Mouse (Mus musculus) kidney, postnatal 0 days (tissue): ENCODE measurements around the gene 1810024B03Rik. TPM values are rescaled to one million over a fixed set of nuclear protein-coding genes. Genes with fewer than 3 reads are reported as not detected.

Experiments used
- ATAC-seq: fragments of 200-750 bp; cut with Nextera tagmentation; replicated peaks from 2 replicates; pipeline ENCODE4 v1.8.0; 2017; ENCODE audit warnings: low read depth, moderate number of reproducible peaks, moderate TSS enrichment, moderate library complexity; ENCODE audit not compliant: low FRiP score
- DNase-seq: peaks from one replicate; pipeline ENCODE4 v3.0.0-alpha.2; 2016; ENCODE audit warnings: low spot score
- H3K27ac ChIP-seq: fragments of 300-500 bp; sonication (generic); 2 replicates; pipeline ENCODE4 v1.5.1; 2014; ENCODE audit warnings: mild to moderate bottlenecking
- H3K27me3 ChIP-seq: fragments of 300-500 bp; sonication (generic); 2 replicates; pipeline ENCODE4 v1.6.1; 2014; ENCODE audit warnings: low read length, mixed read lengths; ENCODE audit not compliant: insufficient read depth
- H3K36me3 ChIP-seq: fragments of 300-500 bp; sonication (generic); 2 replicates; pipeline ENCODE4 v1.6.1; 2014; ENCODE audit warnings: low read length, mixed read lengths; ENCODE audit not compliant: insufficient read depth
- H3K4me1 ChIP-seq: fragments of 300-500 bp; sonication (generic); replicated peaks from 2 replicates; pipeline ENCODE4 v1.6.1; 2014; ENCODE audit warnings: antibody characterized with exemption, low read length, mixed read lengths; ENCODE audit not compliant: insufficient read depth
- H3K4me2 ChIP-seq: fragments of 300-500 bp; sonication (generic); 2 replicates; pipeline ENCODE4 v1.6.1; 2014; ENCODE audit warnings: mild to moderate bottlenecking, low read length, moderate library complexity, mixed read lengths
- H3K4me3 ChIP-seq: fragments of 300-500 bp; sonication (generic); replicated peaks from 2 replicates; pipeline ENCODE4 v1.5.1; 2014; ENCODE audit warnings: low read depth, low read length
- H3K9ac ChIP-seq: fragments of 300-500 bp; sonication (generic); 2 replicates; pipeline ENCODE4 v1.6.1; 2014; ENCODE audit warnings: low read depth, low read length
- H3K9me3 ChIP-seq: fragments of 300-500 bp; sonication (generic); replicated peaks from 2 replicates; pipeline ENCODE4 v1.6.1; 2016; ENCODE audit warnings: low read length, inconsistent platforms, mixed read lengths
- CTCF ChIP-seq: IDR thresholded peaks from 2 replicates; pipeline ENCODE4 v1.5.1; 2016; ENCODE audit warnings: antibody characterized with exemption, low read depth, mild to moderate bottlenecking, moderate library complexity
- WGBS: fragments of 180-500 bp; shearing (Covaris S2); extraction: QIAGEN DNeasy Blood & Tissue Kit; methylation state at CpG from one replicate; pipeline ENCODE4 v1.1.7; 2014; 5-methylcytosine and 5-hydroxymethylcytosine counted together
- polyA plus RNA-seq: library from polyadenylated mRNA; unstranded; fragments of >200 nt; fragmentation: Nextera tagmentation; extraction: Ambion mirVana; gene quantifications from 2 replicates; pipeline ENCODE4 v1.2.1, GENCODE M21; 2015

The 1810024B03Rik gene
- polyA plus RNA-seq, 1 experiment from 2014 or later, result 3.6 TPM

- DNase-seq, result no peak
- Histone ChIP-seq H3K36me3 (0 out of 2 replicates have a peak, but pooled peaks cover 5% of the 10 kb centered on the region), H3K4me2 (no peak overlapping the region), H3K4me3 (no peak overlapping the region), H3K4me1 (peaks cover 9% of the 10 kb centered on the region; the same call in 1 of the 2 replicates), H3K27me3 (no peaks in the 10 kb centered on the region), H3K9me3 (no peaks in the 10 kb centered on the region), H3K27ac (no peak overlapping the region), H3K9ac (no peak overlapping the region)
- TF ChIP-seq CTCF, result no peak
- WGBS, result 84% methylated on average over 10 of the region's 10 CpGs
- ATAC-seq, result no peak
Observed at GRCm38 (mm10) chr2:127137838-127138420, 70.2 kb downstream of the 1810024B03Rik start.

- no peak overlapping the region for H3K9ac ChIP-seq
- no peaks in the 10 kb centered on the region for H3K9me3 ChIP-seq
- no peak overlapping the region for H3K4me3 ChIP-seq
- peaks cover 7% of the 10 kb centered on the region; the same call in 1 of the 2 replicates for H3K4me1 ChIP-seq
- WGBS, result 9% methylated on average over 5 of the region's 5 CpGs
- 0 out of 2 replicates have a peak, but pooled peaks cover 5% of the 10 kb centered on the region for H3K36me3 ChIP-seq
- H3K27ac ChIP-seq, result peak overlapping the region; percentile 58; the same call in 1 of the 2 replicates
- H3K4me2 ChIP-seq, result peak overlapping the region; percentile 9
- no peak for TF ChIP-seq CTCF
- H3K27me3 ChIP-seq, result no peaks in the 10 kb centered on the region
- peak; percentile 16; the same call in 1 of the 2 replicates for ATAC-seq
- peak; percentile 69 for DNase-seq
Observed at GRCm38 (mm10) chr2:127136979-127137378, 71.1 kb downstream of the 1810024B03Rik start.

Other genes with a start within 250 kb of the 1810024B03Rik start
- gene Ap4e1, start 199.6 kb downstream of the 1810024B03Rik start, polyA plus RNA-seq, result 4.2 and 4.8 TPM in 2 replicates
- 76.4 and 83.5 TPM in 2 replicates for gene Blvra, start 137.6 kb downstream of the 1810024B03Rik start, polyA plus RNA-seq
- gene Ncaph, start 74.3 kb downstream of the 1810024B03Rik start, polyA plus RNA-seq, result 36.7 and 41.9 TPM in 2 replicates
- 26.3 and 29.0 TPM in 2 replicates for gene Itpripl1, start 64.8 kb downstream of the 1810024B03Rik start, polyA plus RNA-seq
- 37.0 TPM in 2 replicates for gene Snrnp200, start 106 bp upstream of the 1810024B03Rik start, polyA plus RNA-seq
- 67.8 and 70.4 TPM in 2 replicates for gene Ciao1, start 39.5 kb upstream of the 1810024B03Rik start, polyA plus RNA-seq
- gene Tmem127, start 39.6 kb upstream of the 1810024B03Rik start, polyA plus RNA-seq, result 35.4 and 35.7 TPM in 2 replicates
- gene Stard7, start 61.9 kb upstream of the 1810024B03Rik start, polyA plus RNA-seq, result 83.4 and 86.5 TPM in 2 replicates
- 8.2 and 10.3 TPM in 2 replicates for gene Dusp2, start 127.9 kb upstream of the 1810024B03Rik start, polyA plus RNA-seq
- not detected in 2 replicates for gene Astl, start 130.4 kb upstream of the 1810024B03Rik start, polyA plus RNA-seq
- 10.3 and 10.5 TPM in 2 replicates for gene Adra2b, start 154.9 kb upstream of the 1810024B03Rik start, polyA plus RNA-seq
- gene Gpat2, start 216.9 kb upstream of the 1810024B03Rik start, polyA plus RNA-seq, result 0.10 and 0.12 TPM in 2 replicates
- gene Fahd2a, start 236.3 kb upstream of the 1810024B03Rik start, polyA plus RNA-seq, result 61.3 and 62.2 TPM in 2 replicates